Mouse (Mus musculus) testis, adult 2 months (tissue): ENCODE results near the gene Olfr718-ps1.

Experiments used
- CTCF ChIP-seq: fragments of 200-500 bp; IDR thresholded peaks from 2 replicates; pipeline ENCODE4 v1.5.1; 2012; ENCODE audit warnings: low read depth, mild to moderate bottlenecking, inconsistent platforms, low read length, moderate library complexity; ENCODE audit not compliant: control insufficient read depth, insufficient read depth, insufficient replicate concordance
- POLR2A ChIP-seq: fragments of 200-500 bp; IDR thresholded peaks from 2 replicates; pipeline ENCODE4 v1.6.1; 2012; ENCODE audit warnings: low read depth, mild to moderate bottlenecking, inconsistent platforms, low read length, moderate library complexity; ENCODE audit not compliant: control insufficient read depth

DNA sequence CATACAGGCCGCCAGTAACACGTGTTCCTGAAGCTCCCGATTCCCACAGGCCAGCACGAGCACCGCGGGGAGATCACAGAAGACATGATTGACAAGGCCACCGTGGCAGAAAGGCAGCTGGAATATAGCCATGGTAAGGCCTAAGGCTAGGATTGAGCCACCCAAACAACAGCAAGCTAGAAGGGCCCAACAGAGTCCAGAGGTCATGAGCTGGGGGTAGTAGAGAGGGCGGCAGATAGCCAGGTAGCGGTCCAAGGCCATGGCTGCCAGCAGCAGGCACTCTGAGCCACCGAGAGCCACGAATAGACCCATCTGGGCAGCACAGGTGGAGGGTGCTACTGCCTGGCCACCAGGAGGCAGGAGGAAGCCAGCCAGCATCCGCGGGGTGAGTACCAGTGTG, 9.8 kb downstream of the Olfr718-ps1 start:
- TF ChIP-seq CTCF (no peak), POLR2A (no peak)
